Mouse (Mus musculus) embryo, embryonic 11.5 days (tissue): Measurements from ENCODE around the gene Phyhd1.
A peak's percentile ranks its signal among the peaks of the same experiment; 100 is the strongest.

Experiments used
- DNase-seq: peaks from one replicate; pipeline ENCODE4 v3.0.0-alpha.2; 2012; ENCODE audit warnings: low read depth, low spot score

Phyhd1 gene

DNA sequence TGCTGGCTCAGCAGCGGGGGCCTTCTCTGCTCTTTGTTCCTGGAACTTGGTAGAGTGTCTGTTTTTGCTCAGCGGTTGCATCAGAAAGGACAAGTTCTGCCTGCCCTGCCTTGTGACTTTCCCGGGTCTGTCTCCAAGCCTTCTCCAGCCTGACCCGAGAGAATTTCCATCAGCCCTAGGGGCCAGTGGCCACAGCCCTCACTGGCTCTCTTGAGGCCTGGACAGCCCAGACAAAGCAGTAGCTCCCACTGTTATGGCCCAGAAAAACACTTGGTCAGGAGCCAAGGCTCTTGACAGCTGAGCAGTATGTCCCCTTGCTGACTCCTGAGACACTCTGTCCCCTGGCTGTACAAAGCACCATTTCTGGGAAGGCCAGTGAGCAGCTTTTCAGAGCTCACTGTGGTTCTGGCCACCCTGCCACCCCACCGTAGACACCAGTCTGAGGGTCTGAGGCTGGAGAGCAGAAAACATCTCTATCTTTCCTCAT lies at the start of gene Phyhd1:
TSS of gene Phyhd1 (plus strand) at position 437 of the 487 bp plus-strand sequence.
- no peak for DNase-seq

- no peak for DNase-seq
These were observed 49.7 kb upstream of the Phyhd1 start for GRCm38 (mm10) chr2:30216293-30216692.

GRCm38 (mm10) chr2:30235593-30235992 lies 30.4 kb upstream of the Phyhd1 start:
- no peak for DNase-seq

DNA sequence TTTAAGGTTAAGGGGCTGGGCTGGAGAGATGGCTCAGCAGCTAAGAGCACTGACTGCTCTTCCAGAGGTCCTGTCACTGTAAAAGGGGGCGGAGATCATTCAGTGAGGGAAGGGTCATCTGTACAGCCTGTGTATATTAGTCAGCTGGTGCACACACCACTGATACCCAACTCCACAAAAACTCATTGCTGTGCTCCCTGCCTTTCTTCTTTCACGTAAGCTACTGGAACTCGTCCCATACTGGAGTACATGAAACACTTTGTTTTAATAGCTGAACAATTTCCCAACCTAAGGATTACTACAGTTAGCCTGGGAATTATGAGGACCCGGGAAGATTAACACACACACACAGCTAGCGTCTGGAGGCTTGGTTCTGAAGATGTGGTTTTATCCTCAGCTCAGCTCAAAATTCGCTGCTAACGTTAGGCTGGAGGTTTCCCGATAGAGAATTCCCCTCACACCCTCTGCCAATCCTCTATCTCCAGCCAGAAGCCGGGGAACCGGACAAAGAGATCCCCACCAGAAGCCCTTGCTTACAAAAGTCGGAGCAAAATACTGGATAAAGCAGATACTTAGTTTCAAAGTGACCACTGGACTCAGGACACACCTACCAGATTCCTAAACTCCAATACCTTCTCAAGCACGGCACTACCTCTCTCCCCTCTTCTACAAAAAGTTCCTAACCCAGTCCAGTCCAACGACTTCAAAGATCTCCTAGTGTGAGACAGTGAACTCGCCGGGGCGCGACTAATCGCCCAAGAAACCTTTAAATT lies 29.4 kb upstream of the Phyhd1 start:
- no peak for DNase-seq

DNA sequence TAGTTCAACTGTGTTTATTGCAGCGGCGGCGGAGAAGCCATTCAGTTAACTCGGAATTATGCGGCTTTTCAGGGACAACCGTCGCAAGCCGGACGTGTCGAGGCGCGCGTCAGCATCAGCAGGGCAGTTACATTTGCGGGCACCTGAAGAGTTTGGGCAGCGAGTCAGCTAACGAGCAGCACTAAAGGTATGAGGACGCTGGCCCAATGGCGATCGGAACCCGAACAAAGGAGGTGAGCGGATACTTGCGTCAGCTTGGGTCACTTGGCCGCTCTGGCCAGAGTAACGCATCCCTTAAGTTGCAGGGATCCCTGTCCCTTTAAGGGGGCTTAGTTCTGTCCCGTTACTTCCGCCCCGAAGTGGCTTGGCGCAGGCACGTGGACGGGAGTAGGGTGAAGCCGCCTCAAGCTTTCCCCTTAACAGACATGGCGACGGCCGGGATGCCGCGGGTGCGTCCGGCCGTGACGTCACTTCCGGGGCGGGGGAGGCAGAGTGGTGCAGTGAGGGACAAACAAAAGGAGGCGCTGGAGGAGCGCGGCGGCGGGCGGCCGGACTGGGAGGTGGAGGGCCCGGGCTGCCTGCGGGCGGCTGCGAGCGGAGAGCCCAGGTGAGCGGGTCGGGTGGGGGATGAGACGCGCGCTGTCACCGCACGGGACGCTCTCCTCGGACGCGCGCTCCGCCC lies 28.7 kb upstream of the Phyhd1 start, which contains the start of gene Lrrc8a:
TSS of gene Lrrc8a (plus strand) at position 517 of the 682 bp plus-strand sequence.
- peak; percentile 99 for DNase-seq

DNA sequence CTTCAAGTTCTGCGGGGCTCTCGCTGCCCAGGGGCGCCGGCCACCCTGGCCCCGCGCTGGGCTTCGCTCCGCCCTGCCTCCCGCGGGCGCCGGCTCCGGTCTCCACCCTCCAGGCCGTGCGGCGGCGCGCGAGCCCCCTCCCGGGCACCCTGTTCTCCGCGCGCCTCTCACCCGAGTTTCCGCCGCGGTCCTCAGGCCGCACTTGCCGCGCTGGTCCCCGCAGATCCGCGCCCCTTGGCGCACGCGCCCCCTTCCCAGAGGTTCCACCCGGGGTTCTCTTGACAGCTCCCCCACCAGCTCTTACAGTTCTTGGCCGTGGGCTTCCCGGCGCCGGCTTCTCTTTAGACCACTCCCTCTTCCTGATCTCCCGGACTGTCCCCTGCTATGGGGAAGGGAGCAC lies 28.1 kb upstream of the Phyhd1 start:
- DNase-seq: peak; percentile 37

DNA sequence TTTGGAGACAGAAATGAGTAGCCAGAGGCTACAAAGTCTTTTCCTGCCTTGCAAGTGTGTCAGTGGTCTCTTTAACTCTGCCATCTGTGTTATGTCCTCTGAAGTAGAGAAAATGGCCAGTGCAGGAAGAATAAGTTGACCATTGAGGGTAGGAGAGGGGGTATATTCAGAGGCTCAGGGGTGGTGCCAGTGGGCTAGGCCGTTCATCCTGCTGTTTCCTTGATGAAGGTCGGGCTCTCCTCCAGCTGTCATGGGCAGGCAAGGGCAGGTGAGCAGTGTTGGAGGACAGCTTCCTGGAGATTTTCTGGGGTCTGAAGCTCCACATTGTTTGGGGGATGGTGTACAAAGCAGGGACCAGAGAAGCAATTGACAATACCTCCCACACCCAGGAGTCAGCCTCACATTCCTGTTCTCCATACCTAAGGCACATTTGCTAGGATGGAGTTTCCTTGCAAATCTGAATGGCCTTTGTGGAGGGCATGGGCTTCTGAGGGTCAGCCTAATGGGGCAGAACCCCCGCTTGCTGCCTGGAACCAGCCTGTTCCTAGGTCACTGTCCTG lies 27.0 kb upstream of the Phyhd1 start:
- no peak for DNase-seq

- no peak for DNase-seq
These were observed 26.2 kb upstream of the Phyhd1 start for GRCm38 (mm10) chr2:30239777-30240176.

- no peak for DNase-seq
These were observed 25.7 kb upstream of the Phyhd1 start, which contains the start of gene Gm28035 for GRCm38 (mm10) chr2:30240267-30240666. Gm28035 (plus strand) TSS chr2:30240567.

GRCm38 (mm10) chr2:30242509-30242908 lies 23.5 kb upstream of the Phyhd1 start:
- DNase-seq: peak; percentile 44

GRCm38 (mm10) chr2:30243391-30243790 lies 22.6 kb upstream of the Phyhd1 start:
- DNase-seq: no peak

GRCm38 (mm10) chr2:30244595-30245178 lies 21.3 kb upstream of the Phyhd1 start:
- no peak for DNase-seq

DNA sequence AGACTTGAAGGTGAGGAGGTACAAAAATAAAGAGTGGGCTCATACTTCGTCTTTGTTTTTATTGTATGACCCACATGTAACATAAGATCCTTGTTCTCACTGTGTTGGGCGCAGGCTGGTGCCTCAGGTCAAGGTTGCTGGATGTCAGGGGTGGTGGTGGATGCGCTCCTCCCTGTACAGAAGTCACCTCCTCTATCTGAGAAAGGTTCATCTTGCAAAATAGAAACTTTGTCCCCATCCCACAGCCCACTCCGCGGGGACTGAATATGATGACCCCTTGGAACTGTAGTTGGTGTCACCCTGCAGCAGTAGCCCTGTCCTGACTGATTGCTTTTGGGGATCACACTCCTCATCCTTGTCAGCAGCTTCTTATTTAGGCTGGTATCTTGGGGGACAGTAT lies 19.0 kb upstream of the Phyhd1 start:
- no peak for DNase-seq

- no peak for DNase-seq
These were observed 18.3 kb upstream of the Phyhd1 start for GRCm38 (mm10) chr2:30247681-30248080.

DNA sequence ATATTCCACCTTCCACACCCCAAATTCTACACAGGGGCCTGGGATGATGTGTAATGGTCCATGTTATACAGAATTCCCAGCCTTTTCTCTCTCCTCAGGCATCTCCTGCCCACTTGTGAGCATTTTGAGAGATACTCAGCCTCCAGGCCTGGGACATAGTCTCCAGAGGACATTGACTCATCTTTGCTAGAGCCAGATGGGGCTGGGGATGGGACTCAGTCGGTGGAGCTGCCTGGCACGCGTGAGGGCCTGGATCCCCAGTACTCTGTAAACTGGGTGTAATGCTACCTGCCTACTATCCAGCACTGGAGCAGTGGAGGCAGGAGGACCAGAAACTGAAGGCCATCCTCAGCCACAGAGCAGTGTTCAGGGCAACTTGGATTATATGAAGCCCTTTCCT lies 16.8 kb upstream of the Phyhd1 start:
- DNase-seq: no peak

DNA sequence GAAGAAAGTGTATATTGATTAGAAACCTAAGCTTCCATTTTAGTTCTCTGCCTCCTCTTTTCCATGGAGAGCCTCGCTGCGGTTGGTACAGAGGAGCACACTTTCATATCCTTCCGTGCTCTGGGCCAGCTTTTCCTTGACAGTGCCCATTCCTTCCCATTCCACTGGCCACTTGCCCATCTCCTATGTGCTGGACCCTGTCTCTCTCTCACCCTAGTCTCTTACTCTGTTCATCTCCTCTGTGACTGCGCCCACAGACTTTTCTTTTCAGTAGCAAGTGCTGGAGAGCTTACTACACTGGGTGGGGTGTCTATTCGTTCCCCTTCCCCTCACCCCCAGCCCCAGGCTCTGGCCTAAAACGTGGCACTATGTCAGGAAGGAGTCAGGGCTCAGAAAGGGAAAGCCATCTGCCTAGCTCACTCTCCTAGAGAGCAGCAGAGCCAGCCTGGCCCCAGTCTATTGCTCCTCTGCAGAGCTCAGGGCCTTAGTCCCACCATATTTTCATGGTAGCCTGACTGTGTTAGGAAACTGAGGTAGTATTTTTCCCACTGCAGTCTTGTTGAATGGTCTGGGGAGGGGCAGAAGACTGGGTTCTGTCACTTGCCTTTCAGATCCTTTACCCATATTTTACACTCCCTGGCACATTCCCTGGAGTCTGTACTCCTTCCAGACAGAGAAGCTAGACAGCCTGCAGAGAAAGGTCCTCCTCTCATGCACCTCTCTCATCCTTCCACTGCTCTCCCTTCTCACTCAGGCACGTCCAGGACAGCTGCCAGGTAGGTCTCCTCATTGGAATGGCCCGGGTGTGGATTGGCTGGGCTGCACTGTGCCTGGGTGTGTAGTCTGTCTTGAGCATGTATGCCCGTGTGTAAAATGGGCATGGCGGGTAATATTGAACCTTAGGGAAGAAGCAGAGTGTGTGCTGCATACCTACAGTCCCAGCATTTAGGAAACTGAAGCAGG lies 15.6 kb upstream of the Phyhd1 start:
- no peak for DNase-seq

DNA sequence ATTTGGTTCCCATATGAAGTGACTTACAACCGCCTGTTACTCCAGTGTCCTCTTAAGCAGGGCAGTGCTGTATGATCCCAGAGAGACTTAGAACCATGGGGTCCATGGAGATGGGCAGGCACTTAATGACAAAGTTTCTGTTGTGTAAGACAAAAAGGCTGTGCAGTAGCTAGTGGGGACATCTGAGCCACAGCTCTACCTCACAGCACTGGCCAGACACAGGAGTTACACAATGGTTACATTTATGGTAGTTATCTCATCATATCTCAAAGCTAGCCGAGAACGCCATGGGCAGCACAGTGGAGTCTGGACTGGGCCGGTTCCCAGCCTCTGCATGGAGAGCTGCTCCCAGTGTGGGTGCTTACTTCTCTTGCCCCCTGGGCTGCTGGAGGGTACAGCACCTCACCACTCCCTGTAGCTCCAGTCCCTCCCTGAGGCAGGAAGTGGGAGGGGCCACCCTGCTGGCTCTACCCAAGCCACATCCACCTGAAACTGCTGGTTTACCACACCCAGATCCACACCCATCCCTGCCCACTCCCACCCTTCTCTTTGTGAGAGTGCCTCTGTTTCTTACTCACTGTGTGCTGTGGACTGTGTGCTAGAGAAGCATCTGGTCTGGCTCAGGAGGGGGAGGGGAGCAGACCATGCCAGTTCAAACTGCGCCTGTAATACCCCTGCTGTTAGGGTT lies 14.4 kb upstream of the Phyhd1 start:
- no peak for DNase-seq

GRCm38 (mm10) chr2:30252521-30252920 lies 13.5 kb upstream of the Phyhd1 start:
- no peak for DNase-seq

DNA sequence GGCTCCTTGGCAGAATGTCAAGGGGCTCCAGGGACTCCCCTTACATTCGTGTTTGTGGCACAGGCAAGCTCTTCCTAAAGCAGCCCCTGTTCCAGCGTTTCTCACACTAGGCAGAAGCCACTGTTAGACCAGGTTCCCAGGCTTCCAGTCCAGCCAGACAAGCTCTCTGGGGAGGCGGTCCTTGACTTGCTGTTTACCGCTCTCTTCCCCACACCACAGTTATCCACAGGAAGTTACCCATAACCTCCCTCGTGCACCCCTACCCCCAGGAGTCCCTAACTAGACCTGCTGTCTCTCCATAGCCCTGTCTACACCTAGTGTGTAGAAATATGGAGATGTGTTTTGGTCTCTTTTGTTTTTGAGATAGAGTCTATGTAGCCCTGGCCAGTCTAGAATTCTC lies 12.2 kb upstream of the Phyhd1 start:
- DNase-seq: no peak

DNA sequence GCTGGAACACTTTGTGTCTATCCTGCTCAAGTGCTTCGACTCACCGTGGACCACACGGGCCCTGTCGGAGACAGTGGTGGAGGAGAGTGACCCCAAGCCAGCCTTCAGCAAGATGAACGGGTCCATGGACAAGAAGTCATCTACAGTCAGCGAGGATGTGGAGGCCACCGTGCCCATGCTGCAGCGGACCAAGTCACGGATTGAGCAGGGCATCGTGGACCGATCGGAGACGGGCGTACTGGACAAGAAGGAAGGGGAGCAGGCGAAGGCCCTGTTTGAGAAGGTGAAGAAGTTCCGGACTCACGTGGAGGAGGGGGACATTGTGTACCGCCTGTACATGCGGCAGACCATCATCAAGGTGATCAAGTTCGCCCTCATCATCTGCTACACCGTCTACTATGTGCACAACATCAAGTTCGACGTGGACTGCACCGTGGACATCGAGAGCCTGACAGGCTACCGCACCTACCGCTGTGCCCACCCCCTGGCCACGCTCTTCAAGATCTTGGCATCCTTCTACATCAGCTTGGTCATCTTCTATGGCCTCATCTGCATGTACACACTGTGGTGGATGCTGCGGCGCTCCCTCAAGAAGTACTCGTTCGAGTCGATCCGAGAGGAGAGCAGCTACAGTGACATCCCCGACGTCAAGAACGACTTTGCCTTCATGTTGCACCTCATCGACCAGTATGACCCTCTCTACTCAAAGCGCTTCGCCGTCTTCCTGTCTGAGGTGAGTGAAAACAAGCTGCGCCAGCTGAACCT lies 10.2 kb upstream of the Phyhd1 start:
- DNase-seq: no peak
